Mouse (Mus musculus) olfactory bulb, adult 2 months (tissue): ENCODE data around the gene Kazn.

Experiments used
- CTCF ChIP-seq: fragments of 200-500 bp; IDR thresholded peaks from 2 replicates; pipeline ENCODE4 v1.5.1; 2012; ENCODE audit warnings: low read depth, mild to moderate bottlenecking, low read length, moderate library complexity; ENCODE audit not compliant: insufficient read depth
- POLR2A ChIP-seq: fragments of 200-500 bp; IDR thresholded peaks from 2 replicates; pipeline ENCODE4 v1.6.1; 2012; ENCODE audit warnings: mild to moderate bottlenecking, low read depth, low read length, moderate library complexity; ENCODE audit not compliant: insufficient read depth

- TF ChIP-seq CTCF (no peak), POLR2A (no peak)
Observed at GRCm38 (mm10) chr4:142064582-142065228, 174.5 kb downstream of the Kazn start.
